Comparison of ENCODE assay signal across 22 mouse cellular contexts in genomic region chr7:100960462-100960861, GRCm38 (mm10). TPM values are rescaled to one million over a fixed set of nuclear protein-coding genes. Genes with fewer than 3 reads are reported as not detected.
DNase-seq lines count a peak whose midpoint lies in the region; TF ChIP-seq lines count a peak whose summit lies in the region.
"Had no signal": no experiment of that assay in that cellular context is flagged by ENCODE, and none has a peak within 500 bp of the region (broad histone marks: within the 10 kb centered on the region; RNA-seq: fewer than 3 reads in every experiment).

No protein-coding gene starts in this region.

- peaks cover 41% of the 10 kb centered on the region for H3K36me3 ChIP-seq in macrophage (ENCODE audit: inconsistent target)
- H3K36me3 ChIP-seq: embryonic facial prominence, embryonic 13.5 days; embryonic facial prominence, embryonic 15.5 days; forebrain, embryonic 10.5 days; forebrain, embryonic 12.5 days; G1E had no signal

- no peak for TF ChIP-seq CTCF in gastrocnemius, adult 2 months (IDR thresholded peaks at IDR 0.05)
- no peak for TF ChIP-seq CTCF in bone marrow macrophage, adult 2 months (IDR thresholded peaks at IDR 0.05; ENCODE audit: low read depth, low read length)

- no peak overlapping the region for H3K4me3 ChIP-seq in gastrocnemius, adult 2 months
- H3K4me3 ChIP-seq in bone marrow macrophage, adult 2 months (ENCODE audit: insufficient read depth, low read length), result peak overlapping the region; percentile 61
- H3K4me3 ChIP-seq in macrophage (ENCODE audit: inconsistent target), result peak overlapping the region; percentile 65
- H3K4me3 ChIP-seq: embryonic facial prominence, embryonic 13.5 days; embryonic facial prominence, embryonic 15.5 days; erythroblast, embryonic 14.5 days; forebrain, embryonic 10.5 days; forebrain, embryonic 12.5 days had no signal

- H3K27ac ChIP-seq in gastrocnemius, adult 2 months, result peak overlapping the region; percentile 57
- peak overlapping the region; percentile 97 for H3K27ac ChIP-seq in bone marrow macrophage, adult 2 months (ENCODE audit: insufficient read depth, low read depth, low read length)
- H3K27ac ChIP-seq in macrophage, result peak overlapping the region; percentile 93
- H3K27ac ChIP-seq: embryonic facial prominence, embryonic 13.5 days; embryonic facial prominence, embryonic 15.5 days; forebrain, embryonic 10.5 days; forebrain, embryonic 12.5 days had no signal

- no peak for DNase-seq in gastrocnemius, adult 2 months
- DNase-seq in gastrocnemius, postnatal 10 days, result no peak
- DNase-seq in T-cell, adult 2 months (ENCODE audit: low spot score), result no peak
- no peak for DNase-seq in ovary, postnatal 14 days (ENCODE audit: low spot score)
- DNase-seq: adrenal gland, adult 2 months; adrenal gland, postnatal 10 days; adrenal gland, postnatal 25 days; cerebellum, adult 11-12 months; cerebellum, adult 2 months; cerebellum, adult 9-10 months; cerebellum, postnatal 10 days; cerebellum, postnatal 25 days had no signal

- WGBS in macrophage (ENCODE audit: missing documents), result 88% methylated on average over 2 of the region's 2 CpGs

- TF ChIP-seq POLR2A in bone marrow macrophage, adult 2 months (IDR thresholded peaks at IDR 0.05; ENCODE audit: borderline replicate concordance, low read depth, low read length), result no peak

- peaks cover 32% of the 10 kb centered on the region for H3K4me1 ChIP-seq in bone marrow macrophage, adult 2 months (ENCODE audit: control insufficient read depth, insufficient read depth, low read length)
- H3K4me1 ChIP-seq: forebrain, embryonic 12.5 days had no signal

- intact Hi-C loops in gastrocnemius, adult 2 months (cut with DNase I), result no loop called here

- H3K79me2 ChIP-seq in macrophage (ENCODE audit: inconsistent target), result peaks cover 95% of the 10 kb centered on the region

RNA-seq across cellular contexts. Expression of gene P2ry6, which starts 14.0 kb away (rescaled TPM):
- 1 to 10 TPM in 1 of 2 experiments, under 1 TPM in 1; 0.82 to 1.4 TPM for total RNA-seq in gastrocnemius, adult 2 months (2021)
- total RNA-seq in gastrocnemius, postnatal 10 days (2021), result 1 to 10 TPM; 2.3 to 4.0 TPM
- polyA plus RNA-seq in bone marrow macrophage, adult 2 months (2012; ENCODE audit: insufficient read depth, insufficient read length, missing spikeins), result 387 and 402 TPM in 2 replicates
- 100 to 1,000 TPM in 25 of 26 experiments, 10 to 100 TPM in 1; 99.4 to 376 (median 193) TPM for total RNA-seq in macrophage (2018; cell fraction: chromatin; rRNA removed)
- total RNA-seq in macrophage (2018; cell fraction: cytosol; rRNA removed), result 100 to 1,000 TPM; 133 to 264 (median 189) TPM
- 100 to 1,000 TPM in 23 of 26 experiments, 10 to 100 TPM in 3; 82.6 to 248 (median 161) TPM for total RNA-seq in macrophage (2018; cell fraction: nucleus; rRNA removed)
- polyA plus RNA-seq in macrophage (2018), result 148 to 183 TPM (median 169 TPM) in 3 replicates
- polyA plus RNA-seq: CD4-positive, CD25-positive, alpha-beta regulatory T cell, adult 4 months had no signal

RNA-seq across cellular contexts. Expression of gene Arhgef17, which starts 28.6 kb away (rescaled TPM):
- total RNA-seq in gastrocnemius, adult 2 months (2021), result 10 to 100 TPM; 20.9 to 33.3 TPM
- total RNA-seq in gastrocnemius, postnatal 10 days (2021), result 10 to 100 TPM; 29.6 to 35.5 TPM
- 0.36 and 0.52 TPM in 2 replicates for polyA plus RNA-seq in bone marrow macrophage, adult 2 months (2012; ENCODE audit: insufficient read depth, insufficient read length, missing spikeins)
- 1 to 10 TPM in 8 of 26 experiments, under 1 TPM in 17, not detected in 1; 0.19 to 2.7 (median 0.66) TPM for total RNA-seq in macrophage (2018; cell fraction: chromatin; rRNA removed)
- total RNA-seq in macrophage (2018; cell fraction: cytosol; rRNA removed), result under 1 TPM in 25 of 26 experiments, not detected in 1; 0.04 to 0.45 (median 0.19) TPM
- 1 to 10 TPM in 1 of 26 experiments, under 1 TPM in 25; 0.05 to 2.4 (median 0.28) TPM for total RNA-seq in macrophage (2018; cell fraction: nucleus; rRNA removed)
- polyA plus RNA-seq in macrophage (2018), result 0.15 to 0.20 TPM (median 0.17 TPM) in 3 replicates
- polyA plus RNA-seq: CD4-positive, CD25-positive, alpha-beta regulatory T cell, adult 4 months had no signal

RNA-seq across cellular contexts. Expression of gene P2ry2, which starts 52.2 kb away (rescaled TPM):
- 10 to 100 TPM; 29.5 to 41.7 TPM for total RNA-seq in gastrocnemius, adult 2 months (2021)
- total RNA-seq in gastrocnemius, postnatal 10 days (2021), result 10 to 100 TPM; 56.5 to 57.9 TPM
- 4.8 and 5.2 TPM in 2 replicates for polyA plus RNA-seq in bone marrow macrophage, adult 2 months (2012; ENCODE audit: insufficient read depth, insufficient read length, missing spikeins)
- total RNA-seq in macrophage (2018; cell fraction: chromatin; rRNA removed), result 100 to 1,000 TPM in 9 of 26 experiments, 10 to 100 TPM in 17; 15.2 to 495 (median 73.8) TPM
- 100 to 1,000 TPM in 2 of 26 experiments, 10 to 100 TPM in 17, 1 to 10 TPM in 7; 5.8 to 162 (median 14.2) TPM for total RNA-seq in macrophage (2018; cell fraction: cytosol; rRNA removed)
- 100 to 1,000 TPM in 8 of 26 experiments, 10 to 100 TPM in 18; 12.4 to 280 (median 55.0) TPM for total RNA-seq in macrophage (2018; cell fraction: nucleus; rRNA removed)
- polyA plus RNA-seq in macrophage (2018), result 8.0 to 11.7 TPM (median 9.1 TPM) in 3 replicates
- polyA plus RNA-seq: CD4-positive, CD25-positive, alpha-beta regulatory T cell, adult 4 months; forebrain, embryonic 16.5 days; G1E had no signal
